Mouse (Mus musculus) C2C12 (cell line): ENCODE measurements around the gene Nol7.

Source experiments
- CEBPB ChIP-seq: IDR thresholded peaks from one replicate; pipeline ENCODE4 v1.6.1; 2011; ENCODE audit warnings: low read depth, mild to moderate bottlenecking, control low read depth, moderate library complexity
- CTCF ChIP-seq: IDR thresholded peaks from one replicate; pipeline ENCODE4 v1.5.1; 2011; ENCODE audit not compliant: control insufficient read depth, insufficient read depth, insufficient read length
- FOSL1 ChIP-seq: IDR thresholded peaks from one replicate; pipeline ENCODE4 v1.8.0; 2011; ENCODE audit warnings: mild to moderate bottlenecking, low read length; ENCODE audit not compliant: poor library complexity, insufficient read depth, severe bottlenecking
- MAX ChIP-seq: IDR thresholded peaks from one replicate; pipeline ENCODE4 v1.6.1; 2011; ENCODE audit warnings: mild to moderate bottlenecking, control low read depth
- MYOD1 ChIP-seq: IDR thresholded peaks from one replicate; pipeline ENCODE4 v1.6.1; 2011; ENCODE audit warnings: low read depth; ENCODE audit not compliant: control insufficient read depth, insufficient read length
- MYOG ChIP-seq: IDR thresholded peaks from one replicate; pipeline ENCODE4 v1.6.1; 2011; ENCODE audit not compliant: control insufficient read depth, insufficient read length; ENCODE audit errors: extremely low read depth
- USF1 ChIP-seq: IDR thresholded peaks from one replicate; pipeline ENCODE4 v1.6.1; 2011; ENCODE audit warnings: low read depth, mild to moderate bottlenecking, control low read depth, moderate library complexity

DNA sequence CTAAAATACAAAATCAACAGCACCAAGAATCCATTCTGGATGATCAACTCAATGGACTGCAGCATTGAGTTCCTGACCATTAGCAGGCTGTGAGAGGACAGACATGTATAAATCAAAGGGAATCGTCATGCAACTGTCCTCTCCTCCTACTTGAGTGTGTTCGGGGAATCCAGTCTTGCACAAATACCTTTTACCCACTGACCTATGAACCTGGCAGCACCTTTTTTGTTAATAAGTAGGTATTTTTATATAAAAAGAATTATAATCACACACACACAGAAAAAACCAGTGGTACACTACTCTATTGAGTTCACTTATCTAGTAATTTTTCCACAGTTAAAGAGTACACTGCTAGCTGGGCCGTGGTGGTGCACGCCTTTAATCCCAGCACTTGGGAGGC is 45.5 kb downstream of the Nol7 start:
- TF ChIP-seq CTCF, result no peak
- TF ChIP-seq MAX, result no peak
- TF ChIP-seq USF1, result no peak
- no peak for TF ChIP-seq MYOD1
- TF ChIP-seq MYOG, result no peak
- TF ChIP-seq CEBPB, result no peak
- no peak for TF ChIP-seq FOSL1
